Mouse (Mus musculus) heart, adult 9 months (tissue): Measurements from ENCODE around the gene Lgmn.

Experiments used
- DNase-seq, 2 experiments: peaks; one replicate each; pipeline ENCODE4 v3.0.0; 2022; ENCODE audit warnings: low spot score in 2 of 2

Lgmn gene

DNA sequence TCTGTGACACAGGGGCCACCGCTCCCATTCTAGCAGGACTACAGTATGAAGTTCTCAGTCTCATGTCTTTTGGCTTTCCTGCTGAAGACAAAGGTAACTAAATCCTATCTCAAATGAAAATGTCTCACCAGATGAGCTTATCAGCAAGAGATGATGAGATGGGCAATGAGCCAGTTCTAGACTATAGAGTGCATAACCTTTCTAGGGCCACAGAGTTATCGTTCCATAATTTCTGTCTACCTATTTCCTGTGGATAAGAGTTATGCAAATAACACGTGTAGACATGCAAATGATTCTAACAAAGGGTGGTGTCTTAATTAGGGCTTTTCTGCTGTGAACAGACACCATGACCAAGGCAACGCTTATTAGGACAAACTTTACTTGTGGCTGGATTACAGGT is 5.5 kb downstream of the Lgmn start:
- DNase-seq = no peak

DNA sequence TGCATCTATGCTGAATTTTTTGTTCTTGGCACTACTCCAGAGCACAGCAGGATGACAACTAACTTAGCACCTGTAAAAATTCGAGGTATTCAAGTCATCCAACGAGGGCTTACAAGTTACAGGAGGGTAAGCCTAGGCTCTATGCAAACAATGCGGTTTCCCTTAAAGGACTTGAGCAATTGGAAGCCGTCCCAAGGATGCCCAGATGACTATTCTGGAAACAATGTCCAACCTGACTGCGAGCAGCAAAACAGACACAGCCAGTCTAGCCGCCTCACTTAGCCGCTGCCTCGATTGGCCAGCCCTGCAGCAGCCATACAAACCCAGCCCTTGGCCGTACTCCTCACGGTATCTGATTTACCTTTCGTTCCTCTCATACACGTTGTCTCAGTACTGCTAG is 7.4 kb downstream of the Lgmn start:
- DNase-seq = no peak

DNA sequence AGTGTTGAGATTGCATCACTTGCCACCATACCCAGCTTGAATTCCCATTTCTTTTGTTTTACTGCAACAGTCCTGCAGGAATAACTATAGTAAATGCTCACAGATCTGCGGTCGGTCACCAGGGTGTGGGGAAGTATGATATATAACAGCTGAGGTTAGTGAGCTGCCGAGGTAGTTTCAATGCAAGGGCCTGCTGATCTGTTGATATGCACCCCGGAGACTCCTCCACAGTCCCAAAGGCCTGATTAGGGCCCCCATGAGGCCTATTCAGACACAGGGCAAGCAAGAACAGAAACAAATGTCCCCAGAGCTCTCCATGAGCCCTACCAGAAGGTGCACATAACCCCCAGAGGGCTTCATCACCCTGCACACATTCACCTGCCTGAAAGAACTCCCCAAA is 9.4 kb downstream of the Lgmn start:
- DNase-seq = no peak

DNA sequence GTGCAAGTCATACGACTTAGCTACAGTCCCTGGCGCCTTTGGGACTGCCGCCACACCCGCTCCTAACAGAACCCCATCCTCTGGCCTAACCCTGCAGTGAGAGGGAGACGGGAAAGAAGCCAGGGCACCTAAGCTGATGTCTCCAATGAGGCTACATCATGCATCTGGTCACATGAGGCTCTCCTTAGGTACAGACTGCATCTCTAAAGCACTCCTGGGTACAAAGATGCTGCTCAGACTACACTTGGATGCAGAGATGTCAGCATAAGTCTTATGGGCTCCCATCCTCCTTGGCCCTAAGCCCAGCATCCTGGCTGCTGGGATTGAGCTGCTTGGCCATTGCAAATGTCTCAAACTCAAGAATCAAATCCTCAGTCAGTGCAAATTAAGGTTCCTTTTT is 10.0 kb downstream of the Lgmn start:
- no peak for DNase-seq

DNA sequence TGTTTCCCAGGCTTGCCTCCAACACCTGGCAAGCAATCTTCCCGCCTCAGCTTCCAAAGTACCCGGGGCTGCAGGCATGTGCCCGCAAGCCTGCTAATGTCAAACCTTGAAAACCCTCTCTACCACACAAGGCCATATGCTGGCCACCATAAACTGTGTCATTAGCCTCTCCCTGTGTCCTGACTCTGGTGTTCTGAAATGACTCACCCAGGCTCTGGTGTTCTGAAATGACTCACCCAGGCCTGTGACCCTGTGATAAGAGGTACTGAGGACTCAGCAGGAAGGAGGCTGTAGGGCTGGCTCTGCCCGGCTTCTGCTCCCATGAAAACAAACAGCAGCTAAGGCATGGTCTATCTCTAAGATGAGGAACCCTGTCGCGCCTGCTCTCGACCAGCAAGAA is 13.3 kb downstream of the Lgmn start:
- no peak for DNase-seq

DNA sequence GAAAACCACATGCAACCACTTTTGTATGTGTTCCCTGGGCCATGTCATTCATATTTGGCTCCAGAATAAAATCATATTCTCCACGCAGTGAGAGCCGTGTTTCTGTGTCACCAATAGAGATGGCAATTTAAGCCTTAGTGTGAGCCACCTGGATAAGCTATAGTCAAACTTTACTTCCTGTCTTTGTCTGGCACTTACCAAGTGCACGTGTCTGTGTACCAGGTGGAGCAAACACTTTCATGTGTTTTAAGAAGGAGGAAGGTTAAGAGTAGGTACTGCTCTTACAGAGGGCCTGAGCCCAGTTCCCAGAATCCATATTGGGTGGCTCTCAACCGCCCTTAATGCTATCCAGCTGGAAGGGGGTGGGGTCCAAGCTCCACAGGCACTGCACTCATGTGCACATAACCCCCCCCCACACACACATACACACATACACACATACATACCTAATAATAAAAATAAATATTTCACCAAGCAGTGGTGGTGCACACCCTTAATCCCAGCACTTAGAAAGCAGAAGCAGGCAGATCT is 14.5 kb downstream of the Lgmn start:
- no peak for DNase-seq

DNA sequence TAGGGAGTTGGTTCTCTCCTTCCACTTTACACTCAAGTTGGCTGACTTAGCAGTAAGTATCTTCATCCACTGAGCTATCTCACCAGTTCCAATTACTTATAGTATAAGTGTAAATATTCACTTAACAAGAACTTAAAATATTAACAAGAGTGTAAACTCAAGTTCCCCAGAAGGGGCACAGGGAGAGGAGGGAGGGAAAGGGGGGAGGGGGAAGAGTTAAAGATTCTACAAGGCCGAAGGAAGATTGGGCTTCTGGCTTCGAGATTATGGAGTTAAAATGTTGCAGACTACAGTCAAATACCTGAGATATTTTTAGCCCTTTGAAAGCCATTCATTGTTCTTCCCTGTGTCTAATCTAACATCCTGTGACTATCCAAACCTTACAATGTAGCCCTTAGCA is 15.2 kb downstream of the Lgmn start:
- DNase-seq = no peak

DNA sequence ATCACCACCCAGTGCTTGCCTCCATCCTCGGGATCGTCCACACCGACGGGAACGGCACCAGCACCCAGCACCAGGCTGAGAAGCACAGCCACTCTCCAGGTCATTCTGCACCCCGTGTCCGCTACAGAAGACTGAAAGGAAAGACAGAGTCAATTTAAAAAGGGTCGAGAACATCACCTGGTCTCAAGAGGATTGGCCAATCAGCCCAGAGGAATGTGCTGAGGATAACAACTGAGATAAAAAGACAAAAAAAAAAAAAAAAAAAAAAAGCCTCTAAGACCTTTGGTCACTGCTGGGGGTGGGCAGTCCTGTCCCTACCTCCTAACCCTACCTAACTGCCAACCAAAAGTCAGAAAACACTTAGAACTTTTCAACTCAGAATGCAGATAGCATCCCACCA is 16.0 kb downstream of the Lgmn start:
- no peak for DNase-seq

DNA sequence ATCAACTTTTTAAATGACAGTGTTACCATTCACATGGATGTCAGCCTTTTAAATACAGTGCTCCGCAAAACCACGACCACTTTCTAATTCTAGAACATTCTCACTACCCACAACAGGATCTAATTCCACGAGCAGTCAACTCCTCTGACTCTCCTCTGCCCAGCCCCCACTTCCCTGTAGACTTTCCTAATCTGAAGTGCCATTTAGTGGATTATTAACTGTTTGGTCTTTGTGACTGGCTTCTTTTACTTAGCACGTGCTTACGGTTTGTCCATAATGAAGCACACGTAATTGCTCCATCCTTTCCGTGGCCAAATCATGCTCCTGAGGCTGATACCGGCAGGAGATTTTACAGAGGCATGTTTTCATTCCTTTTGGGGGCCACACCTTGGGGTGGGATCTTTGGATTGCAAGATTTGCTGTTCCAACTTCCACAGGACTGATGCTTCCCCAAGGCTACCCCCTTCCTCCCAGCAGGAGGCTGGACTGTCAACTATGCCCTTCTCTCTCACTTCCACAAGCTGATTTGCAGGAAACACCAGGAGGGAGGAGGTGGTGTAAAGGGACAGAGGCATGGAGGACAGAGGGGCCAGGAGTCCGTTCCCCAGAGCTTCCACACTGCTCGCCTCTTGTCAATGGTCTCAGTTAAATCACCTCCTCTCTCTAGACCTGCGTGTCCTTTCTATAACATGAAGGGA is 16.8 kb downstream of the Lgmn start:
- no peak for DNase-seq

DNA sequence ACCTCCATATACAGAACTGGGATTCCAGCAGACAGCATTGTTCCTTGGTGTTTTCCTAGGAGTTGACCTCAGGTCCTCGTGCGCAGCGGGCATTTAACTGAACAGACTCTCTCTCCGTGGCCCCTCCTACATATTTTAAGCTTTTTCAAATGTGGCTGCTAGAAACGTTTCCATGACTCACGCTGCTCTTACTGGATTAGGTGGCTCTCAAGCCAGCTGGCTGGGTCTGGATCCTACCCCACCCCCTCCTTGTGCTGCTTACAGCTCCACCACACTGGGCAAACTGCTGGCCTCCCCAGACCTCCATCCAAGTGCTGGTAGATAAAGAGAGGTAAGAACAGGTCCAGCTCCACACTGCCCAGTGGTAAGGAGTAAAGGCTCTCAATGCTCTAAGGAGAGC is 17.5 kb downstream of the Lgmn start:
- peak; percentile 80 to 88 for DNase-seq

DNA sequence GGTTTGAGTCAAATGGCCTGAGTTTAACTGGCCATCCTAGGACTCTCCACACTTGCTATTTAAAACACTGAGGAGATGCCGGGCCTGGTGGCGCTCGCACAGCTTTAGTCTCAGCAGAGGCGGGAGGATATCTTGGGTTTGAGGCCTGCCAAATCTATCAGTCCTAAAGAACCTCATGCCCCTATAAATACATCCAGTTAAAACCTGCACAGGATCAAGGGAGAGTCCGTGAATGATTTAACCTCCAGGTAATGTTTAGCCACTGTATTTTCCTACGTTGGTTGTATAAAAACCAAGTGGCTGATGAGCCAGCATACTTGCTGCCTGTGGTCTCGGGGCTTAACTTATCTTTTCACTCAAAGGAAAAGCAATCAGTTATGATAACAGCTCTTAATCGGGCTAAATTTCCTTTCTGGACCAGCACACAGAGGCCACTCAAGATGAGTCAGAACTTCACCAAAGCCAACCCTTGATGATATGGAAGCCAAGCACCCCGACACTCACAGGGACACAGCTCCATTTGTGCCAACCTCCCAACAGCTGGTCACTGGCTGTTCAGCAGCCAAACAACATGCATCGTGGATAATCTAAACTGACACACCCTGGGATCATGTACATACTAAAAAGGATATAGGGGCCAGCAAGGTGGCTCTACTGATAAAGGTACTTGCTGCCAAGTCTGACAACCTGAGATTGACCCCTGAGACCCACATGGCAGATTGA is 19.3 kb downstream of the Lgmn start:
- no peak for DNase-seq

DNA sequence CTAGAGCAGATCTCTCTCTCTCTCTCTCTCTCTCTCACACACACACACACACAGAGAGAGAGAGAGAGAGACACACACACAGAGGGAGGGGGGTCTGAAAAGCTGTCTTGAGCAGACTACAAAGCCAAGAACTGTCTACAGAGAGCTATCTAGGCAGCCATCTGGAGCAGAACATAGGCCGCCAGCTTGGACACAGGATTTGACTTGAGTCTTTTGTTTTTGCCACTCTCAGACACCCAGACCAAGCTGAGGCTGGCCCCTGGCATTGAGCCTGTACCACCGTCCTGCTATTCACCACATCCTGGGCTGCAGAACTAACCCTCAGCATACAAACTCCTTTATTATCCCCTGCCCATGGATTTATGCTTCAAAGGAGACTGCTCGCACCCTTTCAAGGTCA is 20.1 kb downstream of the Lgmn start:
- DNase-seq = no peak

DNA sequence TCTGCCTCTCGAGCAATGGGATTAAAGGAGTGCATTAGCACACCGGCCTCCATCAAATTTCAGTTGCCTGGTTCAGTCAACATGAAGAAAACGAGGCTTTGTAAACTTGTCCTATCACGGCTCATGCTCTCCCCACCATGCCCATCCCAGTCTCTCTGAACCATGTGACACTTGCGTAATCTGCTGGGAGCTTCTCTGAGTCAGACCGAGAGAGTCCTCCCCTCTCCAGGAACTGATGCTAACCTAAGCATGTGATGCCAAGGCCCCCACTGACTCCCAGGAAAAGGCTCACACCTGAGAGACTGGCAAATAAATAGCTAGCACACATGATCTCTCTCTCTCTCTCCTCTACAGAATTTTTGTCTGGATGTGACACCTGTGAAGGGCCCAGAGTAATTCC is 21.9 kb downstream of the Lgmn start:
- DNase-seq = no peak

DNA sequence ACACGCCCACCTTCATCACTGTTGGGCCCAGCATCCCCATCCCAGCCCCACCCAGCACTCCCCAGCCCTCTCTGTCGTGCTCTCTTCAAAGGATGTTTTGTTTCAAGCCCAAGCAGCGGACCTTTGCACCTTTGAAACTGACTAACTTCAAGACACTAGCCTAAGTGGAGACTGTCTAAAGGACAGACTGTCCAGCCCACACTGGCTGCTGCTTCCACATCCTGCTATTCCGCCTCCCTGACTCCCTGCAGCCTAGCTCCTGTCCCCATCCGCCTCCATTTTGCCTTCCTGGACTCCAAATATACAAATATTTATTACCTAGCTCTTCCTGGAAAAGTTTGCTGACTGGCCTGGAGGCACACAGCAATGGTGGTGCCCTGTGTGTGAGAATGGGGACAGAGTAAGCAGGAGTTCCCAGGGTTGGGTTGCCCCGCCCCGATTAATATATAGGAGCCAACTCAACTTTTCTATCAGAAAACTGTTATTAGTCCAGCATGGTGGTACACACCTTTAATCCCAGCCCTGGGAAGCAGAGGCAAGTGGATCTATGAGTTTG is 22.6 kb downstream of the Lgmn start:
- no peak for DNase-seq

DNA sequence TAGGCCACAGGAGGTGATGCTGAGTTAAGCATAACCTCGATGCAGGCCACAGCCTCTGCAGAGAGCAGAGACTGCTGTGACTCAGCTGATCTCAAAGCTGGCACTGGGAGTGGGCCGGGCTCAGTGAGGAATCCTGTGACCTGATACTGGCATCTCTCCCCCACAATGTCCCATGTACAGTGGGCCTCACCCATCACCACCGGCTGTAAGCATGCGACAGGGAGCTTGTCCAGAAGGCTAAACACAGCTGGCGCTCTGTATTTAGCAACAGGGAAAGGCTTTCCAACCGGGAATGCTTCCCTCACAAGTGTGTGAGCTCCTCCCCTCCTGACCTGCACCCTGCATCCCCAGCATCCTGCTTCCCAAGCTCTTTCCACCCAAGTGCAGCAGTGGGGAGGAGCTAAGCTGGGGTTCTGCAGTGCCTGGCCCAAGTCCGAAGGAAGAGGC is 23.2 kb downstream of the Lgmn start:
- peak; percentile 80 to 84 for DNase-seq

DNA sequence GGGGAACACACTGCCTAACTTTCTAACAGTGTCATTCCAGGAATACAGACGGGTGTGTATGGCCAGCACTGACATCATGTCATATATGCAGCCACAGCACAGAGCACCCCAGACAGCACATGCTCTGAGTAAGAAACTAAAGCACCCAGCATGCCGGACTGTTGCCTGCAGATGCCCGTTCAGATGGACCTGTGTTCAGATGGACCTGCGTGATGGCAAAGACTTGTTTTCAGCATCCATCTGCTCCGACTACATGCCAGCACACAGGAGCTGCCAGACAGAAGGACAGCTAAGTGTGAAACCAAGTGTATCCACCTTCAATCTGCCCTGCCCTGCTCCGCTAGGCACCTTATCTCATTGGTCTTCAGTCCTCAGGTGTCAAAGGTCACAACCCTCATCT is 24.9 kb downstream of the Lgmn start:
- DNase-seq = no peak

DNA sequence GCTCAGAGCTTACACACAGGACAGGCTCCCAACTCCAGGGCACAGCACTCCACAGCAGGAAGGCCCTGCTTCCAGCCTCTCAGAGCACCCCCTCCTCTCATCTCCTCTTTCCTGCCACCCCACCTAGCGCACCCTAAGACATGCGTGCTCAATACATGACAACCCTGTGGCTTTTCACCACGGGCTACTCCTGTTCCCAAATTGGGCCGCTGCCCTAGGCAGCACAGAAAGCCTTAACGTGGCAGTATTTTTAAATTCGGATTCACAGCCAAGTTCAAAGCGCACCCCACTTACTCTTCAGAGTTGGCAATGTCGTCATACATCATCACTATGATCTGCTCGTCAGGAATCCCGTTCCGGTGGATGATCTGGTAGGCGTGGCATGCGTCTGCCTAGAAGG is 26.4 kb downstream of the Lgmn start:
- DNase-seq = no peak

DNA sequence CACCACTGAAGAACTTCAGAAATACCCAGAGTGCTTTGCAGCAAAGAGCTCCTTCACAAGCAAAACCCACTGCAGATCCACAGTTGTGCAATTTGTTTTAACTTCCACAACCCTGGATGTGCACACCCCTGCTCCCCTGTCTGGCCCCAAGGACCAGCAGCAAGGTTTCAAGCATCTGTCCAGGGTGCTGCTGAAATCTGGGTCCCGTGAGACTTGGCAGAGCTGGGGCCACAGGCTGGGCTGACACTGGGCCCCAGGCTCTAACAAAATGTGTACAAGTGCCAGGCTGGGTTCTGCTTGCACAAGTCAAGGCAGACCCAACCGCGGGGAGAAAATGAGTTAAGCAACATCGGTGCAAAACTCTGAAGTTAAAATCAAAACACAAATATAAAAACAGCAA is 41.0 kb downstream of the Lgmn start:
- no peak for DNase-seq

DNA sequence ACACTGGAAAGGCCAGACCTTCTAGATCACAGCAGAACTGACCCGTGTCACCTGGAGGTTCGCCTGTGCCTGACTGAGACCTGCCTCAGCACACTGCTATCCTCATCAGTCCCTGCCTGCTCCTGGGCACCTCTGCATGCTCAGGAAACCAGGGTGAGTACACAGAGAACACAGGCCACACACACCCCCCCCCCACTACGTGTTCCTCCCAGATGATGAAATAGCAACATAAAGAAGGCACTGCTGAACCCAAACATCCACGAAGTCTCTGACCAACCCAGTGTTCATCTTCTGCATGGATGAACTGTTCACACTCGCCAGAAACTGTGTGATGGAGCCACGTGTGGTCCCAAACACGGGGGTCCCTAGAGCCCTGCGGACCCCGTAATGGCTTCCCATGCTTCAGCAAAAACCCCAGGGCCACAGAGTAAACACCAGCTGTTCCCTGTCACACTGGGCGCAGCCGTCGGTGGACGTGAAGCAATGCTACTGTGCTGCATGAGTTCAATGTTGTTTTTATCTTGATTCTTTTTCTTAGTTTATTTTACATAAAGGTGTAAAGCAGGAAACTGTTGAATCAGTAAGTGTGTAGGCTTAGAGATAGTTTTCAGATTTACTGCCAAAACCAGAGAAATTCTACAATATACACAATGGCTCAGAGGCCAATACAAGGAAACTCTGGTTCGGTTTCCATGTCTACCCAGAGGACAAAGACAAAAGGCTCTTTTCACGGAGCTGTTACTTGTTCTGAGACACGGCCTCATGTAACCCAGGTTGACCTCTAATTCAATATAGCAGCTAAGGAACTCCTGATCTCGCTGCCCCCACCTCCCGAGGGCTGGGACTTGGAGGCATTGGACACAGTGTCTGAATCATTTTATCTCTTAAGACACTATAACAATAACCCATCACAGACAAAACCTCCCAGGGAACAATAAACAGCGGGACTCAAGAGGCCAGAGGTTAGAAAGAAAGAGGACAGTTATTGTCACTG is 43.3 kb downstream of the Lgmn start:
- DNase-seq = no peak

DNA sequence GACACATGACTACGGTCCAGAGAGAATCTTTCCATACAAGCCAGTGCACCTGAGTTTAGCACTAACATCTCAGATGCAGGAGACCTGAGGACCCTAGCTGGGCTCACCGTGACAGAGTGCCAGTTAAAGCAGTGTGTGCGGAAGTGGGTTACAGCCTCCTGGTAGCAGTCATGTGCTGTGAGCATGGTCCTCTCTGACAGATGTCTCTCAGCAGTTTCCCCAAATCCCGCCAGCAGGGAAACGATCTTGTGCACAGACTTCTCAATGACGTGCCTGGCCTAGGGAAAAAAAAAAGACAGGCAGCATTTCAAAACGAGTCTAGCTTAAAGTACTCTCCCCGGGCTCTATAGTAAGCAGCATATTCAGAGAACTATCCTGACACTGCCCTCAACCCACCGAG is 44.1 kb downstream of the Lgmn start:
- DNase-seq = no peak

DNA sequence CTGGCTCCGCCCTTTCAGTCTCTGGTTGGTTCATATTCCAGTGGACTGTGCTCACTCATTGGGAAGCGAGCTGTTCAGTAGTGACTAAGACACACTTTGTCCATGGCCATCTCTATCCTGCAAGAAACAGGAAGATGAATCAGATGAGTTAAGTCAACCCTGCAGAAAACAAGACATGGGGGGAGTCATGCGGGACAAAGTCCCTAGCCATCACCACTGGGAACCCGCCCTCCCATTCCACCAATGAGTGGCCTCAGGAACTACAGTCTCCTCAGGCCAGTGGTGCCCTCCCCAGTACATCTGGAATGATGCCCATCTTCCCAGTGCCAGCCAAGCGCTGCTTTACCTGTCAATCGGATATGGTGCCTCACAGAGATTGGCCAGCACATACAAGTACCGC is 45.1 kb downstream of the Lgmn start:
- DNase-seq = no peak

DNA sequence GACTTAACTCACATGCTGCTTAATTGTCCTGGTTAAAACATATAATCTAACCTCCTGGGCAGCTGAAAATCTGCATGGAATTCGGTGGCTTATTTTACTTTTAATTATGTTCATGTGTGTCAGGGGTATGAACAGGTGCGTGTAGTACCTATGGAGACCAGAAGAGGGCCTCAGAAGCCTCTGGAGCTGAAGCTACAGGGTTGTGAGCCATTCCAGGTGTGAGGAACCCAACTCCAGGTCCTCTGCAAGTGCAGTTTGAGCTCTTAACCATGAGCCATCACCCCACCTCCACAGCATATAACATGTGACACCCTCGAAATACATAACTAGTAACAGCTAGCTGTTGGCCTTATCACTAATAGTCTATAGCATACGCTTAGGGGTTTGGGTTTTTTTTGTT is 47.6 kb downstream of the Lgmn start:
- no peak for DNase-seq
